Mouse (Mus musculus) lung, embryonic 15.5 days (tissue): ENCODE measurements at regions not wholly inside any gene's neighbourhood (a gene's known extent, or its start where the extent isn't known, plus 50 kb on each side); places are given as distances from the start of the nearest gene placed in this dataset.
"Not testable (repeated sequence)": the region's sequence is repeated elsewhere in the genome, so short reads cannot be mapped to it uniquely, and the experiment has no call there.

Source experiments
- ATAC-seq: fragments of 200-750 bp; cut with Nextera tagmentation; 2 replicates; pipeline ENCODE4 v1.8.0; 2017; ENCODE audit warnings: moderate number of reproducible peaks, borderline replicate concordance; ENCODE audit not compliant: low FRiP score, low TSS enrichment; ENCODE audit errors: extremely low read depth
- H3K27ac ChIP-seq: fragments of 300-500 bp; sonication (generic); 2 replicates; pipeline ENCODE4 v1.5.1; 2015; ENCODE audit warnings: moderate library complexity, mild to moderate bottlenecking, inconsistent platforms
- H3K27me3 ChIP-seq: fragments of 300-500 bp; sonication (generic); 2 replicates; pipeline ENCODE4 v1.6.1; 2015; ENCODE audit warnings: inconsistent platforms
- H3K36me3 ChIP-seq: fragments of 300-500 bp; sonication (generic); 2 replicates; pipeline ENCODE4 v1.6.1; 2015; ENCODE audit warnings: inconsistent platforms
- H3K4me1 ChIP-seq: fragments of 300-500 bp; sonication (generic); 2 replicates; pipeline ENCODE4 v1.6.1; 2015; ENCODE audit warnings: inconsistent platforms
- H3K4me2 ChIP-seq: fragments of 300-500 bp; sonication (generic); 2 replicates; pipeline ENCODE4 v1.6.1; 2015; ENCODE audit warnings: inconsistent platforms, mild to moderate bottlenecking, moderate library complexity
- H3K4me3 ChIP-seq: fragments of 300-500 bp; sonication (generic); 2 replicates; pipeline ENCODE4 v1.5.1; 2015; ENCODE audit warnings: mild to moderate bottlenecking, inconsistent platforms
- H3K9ac ChIP-seq: fragments of 300-500 bp; sonication (generic); 2 replicates; pipeline ENCODE4 v1.6.1; 2015; ENCODE audit warnings: inconsistent platforms
- H3K9me3 ChIP-seq: fragments of 300-500 bp; sonication (generic); 2 replicates; pipeline ENCODE4 v1.6.1; 2016; ENCODE audit warnings: inconsistent platforms
- WGBS: fragments of 180-500 bp; shearing (Covaris S2); methylation state at CpG from one replicate; pipeline ENCODE4 v1.1.7; 2015; 5-methylcytosine and 5-hydroxymethylcytosine counted together

DNA sequence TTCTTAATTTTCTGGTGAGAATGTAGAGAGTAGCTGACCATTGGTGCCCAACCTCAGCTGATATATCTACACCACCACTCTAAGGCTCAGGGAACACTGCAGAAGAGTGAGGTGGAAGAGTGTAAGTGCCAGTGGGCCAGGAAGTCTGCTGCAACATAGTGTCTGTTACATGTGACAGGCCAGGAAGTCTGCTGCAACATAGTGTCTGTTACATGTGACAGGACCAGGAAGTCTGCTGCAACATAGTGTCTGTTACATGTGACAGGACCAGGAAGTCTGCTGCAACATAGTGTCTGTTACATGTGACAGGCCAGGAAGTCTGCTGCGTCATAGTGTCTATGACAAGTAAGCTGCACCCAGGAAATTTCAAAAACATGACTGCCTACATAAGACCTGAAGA lies 111.4 kb upstream of the Kctd3 start:
- H3K36me3 ChIP-seq, H3K4me3 ChIP-seq, H3K4me2 ChIP-seq, H3K9ac ChIP-seq, H3K27me3 ChIP-seq, H3K9me3 ChIP-seq, H3K4me1 ChIP-seq: not testable (repeated sequence)
- ATAC-seq = peak; percentile 71
- 43% methylated on average over 1 of the region's 1 CpGs for WGBS
- H3K27ac ChIP-seq = peak overlapping the region; percentile 55

DNA sequence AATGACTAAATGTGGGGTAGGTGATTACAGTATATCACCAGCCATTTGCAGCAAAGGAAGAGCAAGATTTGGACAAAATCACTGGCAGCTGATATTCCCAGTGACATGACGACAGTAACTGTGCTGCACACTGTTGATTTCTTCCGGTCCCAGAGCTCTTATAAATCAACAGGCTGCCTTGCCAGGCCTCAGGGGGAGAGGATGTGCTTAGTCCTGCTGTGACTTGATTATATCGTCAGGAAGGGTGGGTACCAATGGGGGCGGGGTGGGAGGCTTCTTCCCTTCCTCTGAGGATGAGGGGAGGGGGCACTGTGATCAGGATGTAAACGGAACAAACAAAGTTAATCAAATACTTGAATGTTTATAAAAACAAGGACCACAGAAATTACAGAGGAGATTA lies 110.9 kb upstream of the Kctd3 start:
- Histone ChIP-seq H3K4me2 (no peak overlapping the region), H3K9me3 (no peaks in the 10 kb centered on the region), H3K4me1 (0 out of 2 replicates have a peak, but pooled peaks cover 8% of the 10 kb centered on the region), H3K36me3 (no peaks in the 10 kb centered on the region), H3K27ac (peak overlapping the region; percentile 55), H3K4me3 (no peak overlapping the region), H3K27me3 (no peaks in the 10 kb centered on the region), H3K9ac (no peak overlapping the region)
- ATAC-seq = peak; percentile 82; the same call in 1 of the 2 replicates
- WGBS = 16% methylated on average over 5 of the region's 5 CpGs

DNA sequence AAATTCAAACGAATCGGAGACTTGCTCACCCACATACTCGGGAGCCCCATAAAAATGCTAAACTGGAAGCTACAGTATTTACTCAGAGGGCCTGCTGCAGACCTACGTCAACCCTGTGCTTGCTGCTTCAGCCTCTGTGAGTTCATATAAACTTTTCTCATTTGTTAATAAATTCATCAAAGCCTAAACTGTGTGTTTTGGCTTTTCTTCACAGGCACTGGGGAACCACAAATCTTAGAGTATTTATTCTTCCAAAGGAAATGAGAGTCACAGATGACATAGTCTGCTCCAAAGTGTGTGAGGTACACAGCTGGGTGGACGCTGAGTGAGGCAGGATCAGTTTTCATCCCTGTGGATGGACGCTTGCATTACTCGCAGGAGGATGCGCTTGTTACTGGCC lies 108.3 kb upstream of the Kctd3 start:
- Histone ChIP-seq H3K4me1 (0 out of 2 replicates have a peak, but pooled peaks cover 8% of the 10 kb centered on the region), H3K27ac (no peak overlapping the region), H3K9ac (no peak overlapping the region), H3K27me3 (no peaks in the 10 kb centered on the region), H3K4me2 (no peak overlapping the region), H3K36me3 (no peaks in the 10 kb centered on the region), H3K4me3 (no peak overlapping the region), H3K9me3 (no peaks in the 10 kb centered on the region)
- 45% methylated on average over 8 of the region's 8 CpGs for WGBS
- no peak; the same call in 1 of the 2 replicates for ATAC-seq

DNA sequence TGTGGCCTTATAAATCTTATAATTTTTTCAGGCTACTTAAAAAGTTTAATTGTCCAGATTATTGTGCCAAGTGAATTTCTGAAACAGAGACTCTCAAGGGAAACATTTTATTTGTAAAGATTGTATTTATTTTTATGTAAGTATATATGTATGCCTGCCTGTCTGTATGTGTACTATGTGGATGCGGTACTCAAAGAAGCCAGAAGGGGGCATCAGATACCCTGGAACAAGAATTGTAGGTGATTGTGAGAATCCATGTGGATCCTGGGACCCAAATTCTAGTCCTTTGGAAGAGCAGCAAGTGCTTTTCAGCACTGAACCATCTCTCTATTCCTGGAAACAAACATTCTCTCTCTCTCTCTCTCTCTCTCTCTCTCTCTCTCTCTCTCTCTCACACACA lies 107.6 kb upstream of the Kctd3 start:
- no peaks in the 10 kb centered on the region for H3K9me3 ChIP-seq
- H3K9ac ChIP-seq = no peak overlapping the region
- WGBS = 100% methylated on average over 1 of the region's 1 CpGs
- no peaks in the 10 kb centered on the region for H3K27me3 ChIP-seq
- H3K4me2 ChIP-seq = no peak overlapping the region
- ATAC-seq = no peak
- H3K4me1 ChIP-seq = 0 out of 2 replicates have a peak, but pooled peaks cover 8% of the 10 kb centered on the region
- H3K36me3 ChIP-seq = no peaks in the 10 kb centered on the region
- no peak overlapping the region for H3K4me3 ChIP-seq
- H3K27ac ChIP-seq = no peak overlapping the region

DNA sequence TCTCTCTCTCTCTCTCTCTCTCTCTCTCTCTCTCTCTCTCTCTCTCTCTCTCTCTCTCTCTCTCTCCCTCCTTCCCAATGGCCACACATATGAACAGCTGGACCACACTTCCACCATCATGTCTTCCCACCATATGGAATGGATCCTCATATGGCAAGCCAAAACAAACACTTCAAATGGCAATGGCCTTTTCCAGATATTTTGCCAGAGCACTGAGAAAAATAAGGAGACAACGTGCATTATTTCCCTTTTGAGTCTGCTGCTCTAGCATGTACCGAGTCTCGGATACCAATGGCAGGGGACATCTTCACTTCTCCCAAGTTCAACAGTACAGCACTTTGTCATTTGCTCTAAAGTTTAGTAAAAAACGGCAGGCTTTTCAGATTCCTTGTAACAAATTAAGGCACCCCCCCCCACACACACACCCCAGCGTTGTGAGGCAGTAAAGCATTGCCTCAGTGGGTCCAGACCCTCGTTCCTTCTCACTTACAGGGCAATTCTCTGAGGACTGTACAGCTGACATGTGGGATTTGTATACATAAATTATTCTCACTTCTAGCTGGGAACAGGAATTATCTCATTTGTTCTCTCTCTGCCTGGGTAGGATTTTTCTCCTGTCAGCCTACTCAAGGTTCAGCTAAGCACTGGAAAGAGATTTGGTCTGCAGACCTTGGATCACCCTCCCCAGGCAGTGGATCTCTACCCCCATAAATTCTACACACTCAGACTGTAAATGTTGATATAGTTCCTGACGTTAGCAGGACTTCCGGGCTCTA lies 100.8 kb upstream of the Kctd3 start:
- ATAC-seq = peak; percentile 85
- peak overlapping the region; percentile 88 for H3K27ac ChIP-seq
- H3K4me3 ChIP-seq = no peak overlapping the region
- no peaks in the 10 kb centered on the region for H3K27me3 ChIP-seq
- 41% methylated on average over 8 of the region's 8 CpGs for WGBS
- peaks cover 11% of the 10 kb centered on the region for H3K4me1 ChIP-seq
- H3K9me3 ChIP-seq = no peaks in the 10 kb centered on the region
- no peak overlapping the region for H3K9ac ChIP-seq
- no peaks in the 10 kb centered on the region for H3K36me3 ChIP-seq
- H3K4me2 ChIP-seq = no peak overlapping the region

DNA sequence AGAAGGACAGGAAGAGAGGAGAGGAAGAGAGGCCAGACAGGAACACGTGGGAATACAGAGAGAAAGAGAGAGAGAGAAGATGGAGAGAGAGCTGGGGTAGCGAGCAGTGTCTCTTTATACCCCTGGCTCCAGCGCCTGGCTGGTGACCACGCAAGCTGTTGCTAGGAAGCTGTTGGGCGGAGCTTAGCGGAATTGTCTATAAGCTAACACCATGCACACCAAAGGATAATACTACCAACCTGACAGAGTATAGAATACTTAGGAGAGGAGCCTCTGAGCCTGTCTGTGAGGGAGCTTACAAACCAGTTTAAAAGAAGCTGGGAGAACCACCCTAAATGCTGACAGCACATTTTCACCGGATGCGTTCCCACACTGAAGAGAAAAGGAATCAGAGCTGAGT lies 100.2 kb upstream of the Kctd3 start:
- WGBS = 49% methylated on average over 8 of the region's 8 CpGs
- Histone ChIP-seq H3K36me3 (no peaks in the 10 kb centered on the region), H3K4me3 (no peak overlapping the region), H3K27me3 (no peaks in the 10 kb centered on the region), H3K27ac (peak overlapping the region; percentile 81), H3K9ac (no peak overlapping the region), H3K4me2 (no peak overlapping the region), H3K4me1 (peaks cover 11% of the 10 kb centered on the region), H3K9me3 (no peaks in the 10 kb centered on the region)
- ATAC-seq = peak; percentile 63; the same call in 1 of the 2 replicates

DNA sequence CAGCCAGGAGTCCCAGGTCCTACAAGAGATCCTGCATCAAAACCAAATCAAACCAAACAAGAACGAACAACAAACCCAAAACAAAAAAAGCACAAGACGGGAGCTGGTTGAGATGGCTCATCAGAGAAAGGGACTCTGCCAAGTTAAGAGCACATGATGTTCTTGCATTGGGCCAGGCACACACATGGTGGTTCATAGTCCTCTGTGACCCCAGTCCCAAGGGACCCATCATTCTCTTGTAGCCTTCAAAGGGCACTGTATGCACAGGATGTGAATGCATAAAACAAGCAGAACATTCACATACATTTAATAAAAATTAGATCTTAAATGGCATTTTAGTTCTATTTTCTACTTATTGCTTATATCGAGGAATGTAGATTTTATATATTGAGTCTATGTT lies 99.5 kb upstream of the Kctd3 start:
- H3K9ac ChIP-seq = no peak overlapping the region
- H3K27ac ChIP-seq = no peak overlapping the region
- H3K4me1 ChIP-seq = peaks cover 11% of the 10 kb centered on the region
- WGBS = 90% methylated on average over 3 of the region's 3 CpGs
- no peaks in the 10 kb centered on the region for H3K9me3 ChIP-seq
- H3K36me3 ChIP-seq = no peaks in the 10 kb centered on the region
- H3K27me3 ChIP-seq = no peaks in the 10 kb centered on the region
- H3K4me2 ChIP-seq = no peak overlapping the region
- no peak for ATAC-seq
- no peak overlapping the region for H3K4me3 ChIP-seq

DNA sequence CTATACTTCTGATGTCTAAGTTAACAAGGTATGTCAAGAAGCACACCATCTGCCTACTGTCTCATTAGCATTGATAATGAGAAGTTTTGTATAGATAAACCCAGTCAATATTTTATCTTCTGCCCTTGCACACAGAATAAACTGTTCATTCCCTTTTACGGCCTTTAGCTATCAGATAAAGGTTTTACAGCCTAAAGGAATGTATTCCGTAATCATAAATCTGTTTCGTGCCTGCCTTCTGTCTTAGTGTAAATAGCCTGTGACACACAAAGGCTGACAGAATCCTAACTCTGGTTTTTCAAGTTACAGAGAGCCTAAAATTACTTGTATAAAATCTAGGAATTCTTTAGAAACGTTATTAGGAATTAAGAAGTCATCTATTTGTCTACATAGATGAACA lies 97.6 kb upstream of the Kctd3 start:
- Histone ChIP-seq H3K27me3 (no peaks in the 10 kb centered on the region), H3K36me3 (no peaks in the 10 kb centered on the region), H3K9me3 (no peaks in the 10 kb centered on the region), H3K4me3 (no peak overlapping the region), H3K4me2 (no peak overlapping the region), H3K27ac (no peak overlapping the region), H3K4me1 (peaks cover 11% of the 10 kb centered on the region), H3K9ac (no peak overlapping the region)
- no peak for ATAC-seq
- 60% methylated on average over 4 of the region's 4 CpGs for WGBS

DNA sequence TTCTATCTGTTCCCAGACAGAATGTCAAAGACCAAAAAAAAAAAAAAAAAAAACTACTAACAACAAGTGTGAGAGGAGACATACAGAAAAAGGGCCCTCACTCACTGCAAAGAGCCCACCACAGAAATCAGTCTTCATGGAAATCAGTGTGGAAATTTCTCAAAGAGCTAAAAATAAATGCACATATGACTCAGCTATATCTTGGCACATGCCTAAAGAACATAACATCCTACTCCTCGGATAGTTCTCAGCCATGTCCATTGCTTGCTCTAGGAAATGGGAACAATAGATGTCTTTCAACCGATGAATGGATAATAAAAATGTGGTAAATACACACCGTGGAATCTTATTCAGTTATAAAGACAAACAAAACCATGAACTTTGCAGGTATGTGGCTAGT lies 95.1 kb upstream of the Kctd3 start:
- no peaks in the 10 kb centered on the region for H3K36me3 ChIP-seq
- no peaks in the 10 kb centered on the region for H3K9me3 ChIP-seq
- ATAC-seq = no peak
- H3K4me3 ChIP-seq = no peak overlapping the region
- H3K9ac ChIP-seq = no peak overlapping the region
- no peaks in the 10 kb centered on the region for H3K27me3 ChIP-seq
- no peak overlapping the region for H3K4me2 ChIP-seq
- peaks cover 1% of the 10 kb centered on the region; the same call in 1 of the 2 replicates for H3K4me1 ChIP-seq
- WGBS = 57% methylated on average over 3 of the region's 3 CpGs
- no peak overlapping the region for H3K27ac ChIP-seq

DNA sequence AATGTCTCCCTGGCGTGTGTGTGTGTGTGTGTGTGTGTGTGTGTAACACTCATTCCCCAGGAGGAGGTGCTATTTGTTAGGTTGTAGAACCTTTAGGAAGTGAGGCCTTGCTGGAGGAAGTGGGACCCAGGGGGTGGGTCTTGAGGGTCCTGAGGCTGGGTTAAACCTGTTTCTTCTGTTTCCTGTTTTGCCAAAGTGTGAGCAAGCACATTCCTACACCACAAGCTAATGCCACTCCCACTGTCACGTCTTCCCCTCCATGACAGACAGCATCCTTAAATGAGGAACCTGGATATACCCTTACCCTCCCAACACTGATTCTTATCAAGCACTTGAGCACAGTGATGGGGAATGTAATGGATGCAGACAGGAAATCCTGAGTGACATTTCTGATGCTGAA lies 91.5 kb upstream of the Kctd3 start:
- Histone ChIP-seq H3K4me1 (no peaks in the 10 kb centered on the region), H3K27me3 (no peaks in the 10 kb centered on the region), H3K4me2 (no peak overlapping the region), H3K9ac (no peak overlapping the region), H3K9me3 (no peaks in the 10 kb centered on the region), H3K27ac (no peak overlapping the region), H3K4me3 (no peak overlapping the region), H3K36me3 (no peaks in the 10 kb centered on the region)
- 65% methylated on average over 2 of the region's 2 CpGs for WGBS
- ATAC-seq = no peak

DNA sequence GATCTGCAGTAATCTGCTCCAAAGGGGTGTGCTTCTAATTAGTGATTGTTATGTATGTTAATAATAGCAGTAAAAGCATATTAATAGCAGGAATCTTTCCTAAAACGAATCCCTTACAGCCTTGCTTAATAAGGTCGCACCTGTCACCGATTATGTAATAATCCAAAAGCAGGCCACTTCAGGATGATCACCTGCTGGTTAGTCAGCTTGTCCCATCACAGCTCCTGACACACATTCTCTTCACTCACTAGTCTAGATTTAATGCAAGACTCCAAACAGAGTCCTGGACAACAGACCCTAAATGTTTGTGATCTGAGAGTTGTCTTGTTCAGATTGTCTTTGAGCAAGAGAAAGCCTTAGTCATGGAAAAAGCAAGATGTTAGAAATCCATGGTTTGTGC lies 85.2 kb upstream of the Kctd3 start:
- Histone ChIP-seq H3K4me1 (no peaks in the 10 kb centered on the region), H3K9me3 (no peaks in the 10 kb centered on the region), H3K36me3 (no peaks in the 10 kb centered on the region), H3K4me3 (no peak overlapping the region), H3K27ac (no peak overlapping the region), H3K4me2 (no peak overlapping the region), H3K27me3 (no peaks in the 10 kb centered on the region), H3K9ac (no peak overlapping the region)
- 85% methylated on average over 3 of the region's 3 CpGs for WGBS
- no peak for ATAC-seq

DNA sequence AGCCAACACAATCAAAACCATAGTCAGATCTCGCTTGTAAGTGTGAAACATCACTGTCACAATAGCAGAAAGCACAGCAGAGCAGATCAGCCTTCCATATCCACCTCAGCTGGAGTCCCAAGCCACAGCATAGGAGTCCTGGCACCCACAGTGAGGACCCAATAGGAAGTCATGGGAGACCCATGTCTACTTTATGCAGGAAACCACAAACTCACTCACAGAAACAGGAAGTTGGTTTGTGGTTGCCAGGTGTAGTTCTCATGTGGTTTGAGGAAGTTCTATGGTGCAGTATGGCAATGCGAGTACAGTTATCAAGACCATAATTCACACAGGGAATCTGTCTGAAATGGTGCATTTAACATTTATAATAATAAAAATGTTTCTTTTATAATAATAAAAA lies 77.6 kb upstream of the Kctd3 start:
- H3K9ac ChIP-seq = no peak overlapping the region
- peaks cover 4% of the 10 kb centered on the region; the same call in 1 of the 2 replicates for H3K9me3 ChIP-seq
- H3K27ac ChIP-seq = no peak overlapping the region
- 0 out of 2 replicates have a peak, but pooled peaks cover 3% of the 10 kb centered on the region for H3K4me1 ChIP-seq
- ATAC-seq = no peak
- WGBS = 83% methylated on average over 2 of the region's 2 CpGs
- no peaks in the 10 kb centered on the region for H3K27me3 ChIP-seq
- H3K36me3 ChIP-seq = no peaks in the 10 kb centered on the region
- H3K4me3 ChIP-seq = no peak overlapping the region
- H3K4me2 ChIP-seq = no peak overlapping the region
